Mouse (Mus musculus) layer of hippocampus, postnatal 14 days (tissue): ENCODE results near the gene Fgf10. TPM values are rescaled to one million over a fixed set of nuclear protein-coding genes. Genes with fewer than 3 reads are reported as not detected.

Experiments used
- DNase-seq, 2 experiments: peaks; one replicate each; pipeline ENCODE4 v3.0.0; 2021 to 2022; ENCODE audit warnings: low spot score in 2 of 2, mixed read lengths in 1 of 2
- total RNA-seq, 2 experiments: library from RNA; stranded (reverse); gene quantifications; 2 replicates each; pipeline ENCODE4 v1.2.3; 2021

Gene Fgf10
- total RNA-seq, 2 experiments from 2014 or later, result 10.3 to 11.7 TPM

- no peak for DNase-seq
Measured at GRCm38 (mm10) chr13:118828604-118829381, 159.2 kb downstream of the Fgf10 start.

GRCm38 (mm10) chr13:118834021-118834420 is 164.4 kb downstream of the Fgf10 start:
- no peak for DNase-seq

GRCm38 (mm10) chr13:118835078-118835477 is 165.5 kb downstream of the Fgf10 start:
- DNase-seq, result no peak
